Mouse (Mus musculus) lung, postnatal 0 days (tissue): ENCODE measurements around the gene Ptpre.

Source experiments
- CTCF ChIP-seq: IDR thresholded peaks from 2 replicates; pipeline ENCODE4 v1.5.1; 2016; ENCODE audit warnings: antibody characterized with exemption, mild to moderate bottlenecking
- EP300 ChIP-seq: IDR thresholded peaks from 2 replicates; pipeline ENCODE4 v1.6.1; 2016; ENCODE audit warnings: antibody characterized with exemption, mild to moderate bottlenecking, control low read depth

DNA sequence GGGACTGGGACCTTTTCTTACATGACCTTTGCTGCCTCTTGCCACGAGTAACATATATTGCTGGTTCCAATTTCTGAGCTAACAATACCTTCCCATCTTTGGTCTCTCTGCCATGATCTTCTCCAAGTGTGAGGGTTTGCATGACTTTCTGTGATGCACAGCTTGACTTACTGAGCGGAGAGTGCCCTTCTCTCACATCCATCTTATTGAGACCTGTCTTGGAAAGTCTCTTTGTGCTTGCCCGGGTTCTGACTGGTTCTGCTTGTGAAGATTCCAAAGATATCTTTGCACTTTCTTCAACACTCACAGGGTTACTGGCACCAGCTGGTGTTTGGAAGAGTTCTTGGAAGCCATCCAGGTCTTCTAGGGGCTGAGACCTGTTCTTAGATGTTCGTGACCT is 158.8 kb downstream of the Ptpre start:
- TF ChIP-seq CTCF = no peak
- TF ChIP-seq EP300 = no peak
